Mouse (Mus musculus): ENCODE data around the gene Artn.

Artn gene

DNA sequence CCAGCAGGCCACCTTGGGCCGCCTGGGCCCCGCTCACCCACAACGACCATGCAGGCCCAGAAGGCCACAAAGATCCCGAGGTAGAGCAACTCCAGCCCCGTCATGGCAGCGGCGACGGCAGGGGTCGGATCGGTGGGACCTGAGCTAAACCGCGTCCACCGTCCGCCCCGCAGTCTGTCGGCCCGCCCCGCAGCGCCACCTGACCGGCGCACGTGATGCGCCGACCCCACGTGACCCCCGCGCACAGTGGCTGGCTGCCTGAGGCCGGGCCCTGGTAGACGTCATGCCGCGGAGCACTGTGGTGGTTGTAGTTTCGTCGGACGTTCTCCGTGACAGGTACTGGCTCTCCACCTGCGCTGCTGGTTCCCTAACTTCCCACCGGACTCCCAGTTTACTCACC is 42.4 kb downstream of the Artn start, which contains the start of gene Atp6v0b:
Gene Atp6v0b, minus strand, starts transcription at position 201 of the 400 bp plus-strand sequence.
- DNase-seq: peak; percentile 95

- peak; percentile 30 for DNase-seq
Observed at GRCm38 (mm10) chr4:117886644-117887043, 42.9 kb downstream of the Artn start.

DNA sequence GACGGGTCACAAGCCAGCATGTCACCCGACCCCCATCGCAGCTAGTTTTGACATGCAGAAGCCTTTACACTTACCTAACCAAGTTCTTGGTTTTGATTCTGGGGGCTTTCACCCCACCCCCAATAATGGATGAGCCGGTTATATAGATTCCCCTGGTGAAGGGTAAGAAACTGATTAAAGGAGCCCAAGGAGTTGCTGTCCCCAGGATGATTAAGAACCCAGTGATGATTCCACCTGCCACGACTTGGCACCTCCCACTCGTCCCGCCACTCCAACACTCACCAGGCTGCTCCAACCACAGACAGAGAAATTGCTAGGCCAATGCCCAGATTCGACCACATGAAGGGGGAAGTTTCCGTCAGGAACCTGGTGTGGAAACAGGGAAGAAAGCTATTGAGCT is 43.6 kb downstream of the Artn start:
- no peak for DNase-seq

DNA sequence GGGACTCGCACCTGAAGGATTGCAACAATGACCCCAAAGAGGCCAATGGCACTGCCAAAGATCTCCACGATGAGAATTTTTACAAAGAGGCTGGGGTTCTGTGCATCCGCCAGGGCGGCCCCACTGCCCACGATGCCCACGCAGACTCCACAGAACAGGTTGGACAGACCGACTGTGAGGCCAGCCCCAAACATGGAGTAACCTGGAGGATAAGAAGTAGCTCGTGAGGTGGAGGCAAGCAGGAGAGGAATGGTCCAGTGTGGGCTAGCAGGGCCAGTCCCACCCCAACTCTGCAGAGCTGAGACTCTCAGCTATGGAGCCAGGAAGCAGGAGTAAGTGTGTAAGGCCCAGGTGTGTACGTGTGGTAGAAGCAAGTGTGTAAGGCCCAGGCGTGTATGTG is 44.5 kb downstream of the Artn start:
- no peak for DNase-seq

DNA sequence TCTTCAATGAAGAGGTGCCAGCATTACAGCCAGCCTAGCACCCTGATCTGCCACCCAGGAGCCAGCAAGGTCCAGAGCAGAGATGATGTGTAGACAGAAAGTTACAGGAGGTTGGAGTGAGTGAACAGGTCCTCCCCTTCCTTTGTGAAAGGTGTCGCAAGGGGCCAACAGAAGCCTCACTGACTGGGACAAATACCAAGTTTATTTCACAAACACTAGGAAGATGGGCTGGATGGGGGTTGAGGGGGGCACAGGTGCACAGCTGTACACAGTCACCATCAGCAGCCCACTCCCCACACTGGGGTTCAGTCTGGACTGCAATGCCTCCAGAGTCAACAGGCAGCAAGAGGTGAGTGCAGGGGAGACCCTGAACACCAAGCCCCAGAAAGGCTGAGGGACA is 45.4 kb downstream of the Artn start:
- no peak for DNase-seq

DNA sequence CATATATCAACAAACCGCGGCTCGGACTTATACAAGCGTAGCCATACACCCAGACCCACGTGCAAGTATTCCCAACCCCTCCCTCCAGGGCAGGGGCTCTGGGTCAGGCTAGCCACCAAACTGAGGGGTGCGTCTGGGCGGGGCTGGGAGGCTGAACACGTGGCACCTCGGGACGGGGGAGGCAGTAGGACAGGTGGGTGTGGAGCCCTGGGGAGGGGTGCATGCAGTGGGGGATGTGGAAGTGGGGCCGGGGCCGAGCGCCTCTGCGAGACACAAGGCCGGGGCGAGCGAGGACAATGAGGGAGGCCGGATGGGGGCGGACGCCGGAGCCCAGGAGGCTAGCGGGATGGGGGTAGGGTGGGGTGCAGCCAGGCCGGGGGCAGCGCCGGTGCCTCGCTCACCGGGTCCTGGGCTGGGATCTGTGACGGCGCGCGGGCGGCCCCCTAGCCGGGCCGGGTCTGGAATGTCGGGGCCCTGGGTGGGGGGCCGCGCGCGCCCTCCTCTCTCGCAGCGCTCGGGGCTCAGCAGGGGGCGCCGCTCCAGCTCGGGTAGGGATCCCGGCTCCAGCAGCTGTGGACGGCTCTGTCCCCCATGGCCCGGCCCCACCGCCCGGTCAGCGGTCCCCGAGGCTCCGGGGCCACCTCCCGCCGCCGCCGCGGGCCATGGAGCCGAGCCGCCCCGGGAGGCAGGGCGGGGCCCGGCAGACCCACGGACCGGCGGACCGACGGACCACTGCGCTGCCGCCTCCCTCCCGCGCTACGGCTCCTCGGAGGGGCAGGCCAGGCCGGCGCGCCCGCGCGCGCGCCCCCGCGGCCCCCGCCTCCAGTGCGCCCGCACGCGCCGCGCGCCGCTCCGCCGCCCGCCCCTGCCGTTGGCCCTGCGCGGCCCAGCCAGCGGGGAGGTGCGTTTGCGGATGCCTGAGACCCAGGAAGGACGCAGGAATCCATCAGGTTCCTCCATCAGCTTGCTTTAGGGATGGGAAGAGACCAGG is 46.6 kb downstream of the Artn start, which contains the start of gene B4galt2:
Gene B4galt2, minus strand, starts transcription at position 787 of the 991 bp plus-strand sequence.
- peak; percentile 62 for DNase-seq

DNA sequence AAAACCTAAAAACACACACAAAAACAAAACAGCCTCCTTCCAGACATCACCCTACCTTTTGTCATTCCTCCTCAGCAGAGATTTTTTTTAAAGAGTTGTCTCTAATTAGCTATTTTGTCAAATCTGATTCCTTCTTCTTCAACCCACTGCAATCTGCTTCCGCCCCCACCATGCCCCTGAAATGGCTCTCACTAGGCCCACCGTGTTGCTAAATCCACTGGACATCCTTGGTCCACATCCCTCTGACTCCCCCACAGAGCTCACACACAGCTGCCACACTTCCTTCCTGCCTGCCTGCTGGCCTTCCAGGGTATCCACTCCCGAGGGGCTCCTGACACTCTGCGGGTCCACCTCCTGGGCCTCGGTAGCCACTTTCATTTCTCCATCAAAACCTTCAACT is 50.9 kb downstream of the Artn start:
- DNase-seq: no peak

- no peak for DNase-seq
Observed at GRCm38 (mm10) chr4:117878301-117878700, 51.3 kb downstream of the Artn start.
